Mouse (Mus musculus): ENCODE data around the gene Rabgap1l. TPM values are rescaled to one million over a fixed set of nuclear protein-coding genes. Genes with fewer than 3 reads are reported as not detected.
"Not testable (repeated sequence)": the region's sequence is repeated elsewhere in the genome, so short reads cannot be mapped to it uniquely, and the experiment has no call there.

Rabgap1l gene
- polyA plus RNA-seq, 1 experiment from 2014 or later = 20.5 TPM

DNA sequence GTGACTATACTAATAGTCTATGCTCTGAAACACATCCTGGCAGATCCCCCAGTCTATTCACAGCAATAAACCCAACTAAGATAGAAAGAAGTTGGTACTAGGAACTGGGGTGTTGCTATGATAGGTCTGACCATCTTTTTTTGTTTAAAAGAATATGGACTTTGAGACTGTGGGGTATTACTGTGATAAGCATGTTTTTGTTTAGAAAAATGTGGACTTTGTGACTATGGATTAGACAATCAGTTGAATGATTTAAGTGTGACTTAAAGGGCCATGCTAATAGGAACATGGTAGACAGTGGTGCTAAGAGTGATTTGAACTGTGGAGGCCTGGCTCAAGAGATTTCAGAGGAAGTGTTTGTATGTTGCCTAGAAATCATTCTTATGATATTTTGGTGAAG is 103.5 kb downstream of the Rabgap1l start:
- no peak overlapping the region for H3K4me2 ChIP-seq
- H3K9ac ChIP-seq = no peak overlapping the region
- no peak for ATAC-seq (ENCODE audit: low read depth)
- H3K27me3 ChIP-seq = no peaks in the 10 kb centered on the region
- H3K4me3 ChIP-seq = no peak overlapping the region
- no peaks in the 10 kb centered on the region for H3K36me3 ChIP-seq
- H3K27ac ChIP-seq (replicated peaks) = no peak overlapping the region
- H3K4me1 ChIP-seq (replicated peaks) = 0 out of 2 replicates have a peak, but pooled peaks cover 3% of the 10 kb centered on the region
- H3K9me3 ChIP-seq = peaks cover 9% of the 10 kb centered on the region

GRCm38 (mm10) chr1:160684251-160684650 is 108.8 kb downstream of the Rabgap1l start:
- Histone ChIP-seq H3K9me3 (peaks cover 9% of the 10 kb centered on the region), H3K9ac (no peak overlapping the region), H3K4me1 (replicated peaks) (no peaks in the 10 kb centered on the region), H3K27ac (replicated peaks) (no peak overlapping the region), H3K27me3 (no peaks in the 10 kb centered on the region), H3K36me3 (no peaks in the 10 kb centered on the region), H3K4me2 (no peak overlapping the region), H3K4me3 (no peak overlapping the region)
- no peak for ATAC-seq (ENCODE audit: low read depth)
- 91% methylated on average over 2 of the region's 2 CpGs for WGBS

- WGBS = 91% methylated on average over 3 of the region's 3 CpGs
- Histone ChIP-seq H3K27ac (replicated peaks) (no peak overlapping the region), H3K4me2 (no peak overlapping the region), H3K4me1 (replicated peaks) (no peaks in the 10 kb centered on the region), H3K36me3 (no peaks in the 10 kb centered on the region), H3K4me3 (no peak overlapping the region), H3K27me3 (no peaks in the 10 kb centered on the region), H3K9ac (no peak overlapping the region), H3K9me3 (peaks cover 9% of the 10 kb centered on the region)
- no peak for ATAC-seq (ENCODE audit: low read depth)
Observed at GRCm38 (mm10) chr1:160681398-160682050, 111.5 kb downstream of the Rabgap1l start.

GRCm38 (mm10) chr1:160674763-160675162 is 118.2 kb downstream of the Rabgap1l start:
- H3K4me1 ChIP-seq (replicated peaks) = no peaks in the 10 kb centered on the region
- H3K4me2 ChIP-seq = no peak overlapping the region
- no peaks in the 10 kb centered on the region for H3K27me3 ChIP-seq
- H3K9ac ChIP-seq = no peak overlapping the region
- no peak overlapping the region for H3K4me3 ChIP-seq
- H3K27ac ChIP-seq (replicated peaks) = no peak overlapping the region
- WGBS = 95% methylated on average over 2 of the region's 2 CpGs
- no peaks in the 10 kb centered on the region for H3K36me3 ChIP-seq
- no peaks in the 10 kb centered on the region for H3K9me3 ChIP-seq
- no peak for ATAC-seq (ENCODE audit: low read depth)

GRCm38 (mm10) chr1:160672088-160672814 is 120.8 kb downstream of the Rabgap1l start:
- Histone ChIP-seq H3K9ac (no peak overlapping the region), H3K36me3 (no peaks in the 10 kb centered on the region), H3K4me1 (replicated peaks) (no peaks in the 10 kb centered on the region), H3K27me3 (no peaks in the 10 kb centered on the region), H3K4me2 (no peak overlapping the region), H3K4me3 (no peak overlapping the region), H3K27ac (replicated peaks) (no peak overlapping the region), H3K9me3 (no peaks in the 10 kb centered on the region)
- 85% methylated on average over 3 of the region's 3 CpGs for WGBS
- no peak for ATAC-seq (ENCODE audit: low read depth)

GRCm38 (mm10) chr1:160655806-160656470 is 137.1 kb downstream of the Rabgap1l start:
- H3K27ac ChIP-seq (replicated peaks) = no peak overlapping the region
- H3K4me1 ChIP-seq (replicated peaks) = no peaks in the 10 kb centered on the region
- no peak overlapping the region for H3K9ac ChIP-seq
- H3K9me3 ChIP-seq = no peaks in the 10 kb centered on the region
- ATAC-seq (ENCODE audit: low read depth) = no peak
- H3K4me3 ChIP-seq = no peak overlapping the region
- H3K4me2 ChIP-seq = no peak overlapping the region
- 56% methylated on average over 2 of the region's 2 CpGs for WGBS
- H3K27me3 ChIP-seq = no peaks in the 10 kb centered on the region
- H3K36me3 ChIP-seq = no peaks in the 10 kb centered on the region

- Histone ChIP-seq H3K36me3 (no peaks in the 10 kb centered on the region), H3K4me3 (no peak overlapping the region), H3K9me3 (no peaks in the 10 kb centered on the region), H3K27ac (replicated peaks) (no peak overlapping the region), H3K27me3 (no peaks in the 10 kb centered on the region), H3K4me2 (no peak overlapping the region), H3K4me1 (replicated peaks) (no peaks in the 10 kb centered on the region), H3K9ac (no peak overlapping the region)
- ATAC-seq (ENCODE audit: low read depth) = no peak
- WGBS = 42% methylated on average over 3 of the region's 3 CpGs
Observed at GRCm38 (mm10) chr1:160651691-160652090, 141.3 kb downstream of the Rabgap1l start.

GRCm38 (mm10) chr1:160645416-160645815 is 147.6 kb downstream of the Rabgap1l start:
- no peak overlapping the region for H3K4me2 ChIP-seq
- H3K4me3 ChIP-seq = no peak overlapping the region
- no peak for ATAC-seq (ENCODE audit: low read depth)
- H3K27me3 ChIP-seq = no peaks in the 10 kb centered on the region
- no peak overlapping the region for H3K9ac ChIP-seq
- H3K36me3 ChIP-seq = no peaks in the 10 kb centered on the region
- no peaks in the 10 kb centered on the region for H3K9me3 ChIP-seq
- WGBS = 98% methylated on average over 3 of the region's 3 CpGs
- no peaks in the 10 kb centered on the region for H3K4me1 ChIP-seq (replicated peaks)
- no peak overlapping the region for H3K27ac ChIP-seq (replicated peaks)

DNA sequence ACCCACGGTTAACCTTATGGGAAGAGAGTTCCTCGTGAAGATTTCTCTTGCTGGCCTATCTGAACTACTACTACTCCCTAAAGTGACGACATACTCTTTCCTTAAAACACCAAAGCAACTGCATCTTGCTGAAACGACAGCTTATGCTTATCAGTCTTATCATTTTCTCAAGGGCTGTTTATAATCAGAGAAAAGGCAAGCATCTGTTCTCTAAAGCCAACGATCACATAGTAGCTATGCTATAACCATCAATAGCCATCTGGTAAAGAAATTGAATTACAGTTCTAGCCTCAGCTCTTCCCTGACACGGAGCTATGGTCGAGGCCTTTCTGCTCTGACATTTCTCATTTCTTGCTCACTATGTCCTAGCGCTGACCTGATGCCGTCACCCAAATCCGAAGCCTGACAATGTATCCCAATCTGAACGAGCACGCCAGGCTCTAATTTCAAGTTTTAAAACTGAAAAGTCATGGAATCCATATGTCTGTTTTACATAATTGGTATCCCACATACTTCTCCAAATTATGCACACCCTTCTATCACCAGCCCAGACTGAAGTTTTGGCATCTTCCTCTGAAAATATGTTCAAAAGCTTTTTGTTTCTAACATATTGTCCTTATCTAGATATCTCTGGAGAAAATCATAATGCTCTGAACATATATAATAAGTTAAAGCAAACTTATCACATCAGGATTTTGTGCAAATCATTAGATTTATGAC is 164.6 kb downstream of the Rabgap1l start:
- ATAC-seq (ENCODE audit: low read depth) = no peak
- Histone ChIP-seq H3K4me1 (replicated peaks) (no peaks in the 10 kb centered on the region), H3K36me3 (no peaks in the 10 kb centered on the region), H3K9ac (no peak overlapping the region), H3K4me2 (no peak overlapping the region), H3K9me3 (no peaks in the 10 kb centered on the region), H3K27ac (replicated peaks) (no peak overlapping the region), H3K27me3 (no peaks in the 10 kb centered on the region), H3K4me3 (no peak overlapping the region)
- WGBS = 87% methylated on average over 12 of the region's 12 CpGs

GRCm38 (mm10) chr1:160624354-160625120 is 168.5 kb downstream of the Rabgap1l start:
- not testable (repeated sequence) for ATAC-seq (ENCODE audit: low read depth); H3K36me3 ChIP-seq; H3K27ac ChIP-seq (replicated peaks); H3K4me3 ChIP-seq; H3K27me3 ChIP-seq; H3K4me1 ChIP-seq (replicated peaks); H3K9ac ChIP-seq; H3K4me2 ChIP-seq; H3K9me3 ChIP-seq
- WGBS = 84% methylated on average over 4 of the region's 4 CpGs

DNA sequence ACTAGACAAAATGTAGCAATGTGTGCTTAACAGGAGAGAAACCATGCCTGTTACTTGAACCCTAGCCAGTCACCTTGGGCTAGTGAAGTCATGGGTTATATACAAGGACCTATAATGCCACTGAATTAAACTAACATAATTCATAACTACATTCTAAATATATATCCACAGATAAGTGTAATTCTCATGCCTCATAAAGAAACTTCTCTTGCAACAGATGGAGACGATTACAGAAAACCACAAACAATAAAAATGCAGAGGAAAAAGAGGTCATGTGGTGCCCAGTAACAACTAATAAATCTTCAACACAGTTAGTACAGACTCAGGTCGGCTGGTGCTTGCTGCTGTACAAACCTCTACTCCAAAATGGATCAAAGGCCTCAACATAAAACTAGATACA is 174.8 kb downstream of the Rabgap1l start:
- ATAC-seq (ENCODE audit: low read depth) = no peak
- no peak overlapping the region for H3K4me2 ChIP-seq
- no peaks in the 10 kb centered on the region for H3K4me1 ChIP-seq (replicated peaks)
- H3K4me3 ChIP-seq = no peak overlapping the region
- no peak overlapping the region for H3K9ac ChIP-seq
- H3K9me3 ChIP-seq = no peaks in the 10 kb centered on the region
- 58% methylated on average over 2 of the region's 2 CpGs for WGBS
- H3K27ac ChIP-seq (replicated peaks) = no peak overlapping the region
- no peaks in the 10 kb centered on the region for H3K36me3 ChIP-seq
- no peaks in the 10 kb centered on the region for H3K27me3 ChIP-seq

All from neural tube, embryonic 13.5 days (tissue).